ENCODE assay signal across 19 mouse cellular contexts in genomic region chr17:48093286-48093817, GRCm38 (mm10). TPM values are rescaled to one million over a fixed set of nuclear protein-coding genes. Genes with fewer than 3 reads are reported as not detected.
DNase-seq lines count a peak whose midpoint lies in the region; ATAC-seq and TF ChIP-seq lines count a peak whose summit lies in the region.
"Had no signal": no experiment of that assay in that cellular context is flagged by ENCODE, and none has a peak within 500 bp of the region (broad histone marks: within the 10 kb centered on the region; RNA-seq: fewer than 3 reads in every experiment).

No protein-coding gene starts in this region.

- H3K4me3 ChIP-seq in gastrocnemius, adult 2 months, result no peak overlapping the region
- H3K4me3 ChIP-seq in liver, postnatal 0 days (ENCODE audit: low read depth, low read length), result no peak overlapping the region
- H3K4me3 ChIP-seq in liver, embryonic 12.5 days, result no peak overlapping the region
- no peak overlapping the region for H3K4me3 ChIP-seq in CH12.LX (replicated peaks in 1 of 3; ENCODE audit: low read depth in 2 of 3, low read length in 2 of 3, poor library complexity in 1 of 3)
- H3K4me3 ChIP-seq: stomach, embryonic 15.5 days had no signal

- peak; percentile 17; the same call in 1 of the 2 replicates for TF ChIP-seq CTCF in gastrocnemius, adult 2 months (IDR thresholded peaks at IDR 0.05)
- TF ChIP-seq CTCF in liver, postnatal 0 days (IDR thresholded peaks at IDR 0.05; ENCODE audit: low read depth), result peak; percentile 32; the same call in 1 of the 2 replicates
- peak; percentile 5 to 8; a peak in 1 of 4 replicates for TF ChIP-seq CTCF in CH12.LX (conservative IDR thresholded peaks at IDR 0.05 in 1 of 2, IDR thresholded peaks at IDR 0.05 in 1 of 2; ENCODE audit: low read depth in 2 of 2, low read length in 2 of 2)
- peak; percentile 27; the same call in 1 of the 2 replicates for TF ChIP-seq CTCF in brain, embryonic 14.5 days (IDR thresholded peaks at IDR 0.05; ENCODE audit: borderline replicate concordance, extremely low read depth, insufficient read depth, insufficient read length)

- no peak for TF ChIP-seq EP300 in liver, postnatal 0 days (IDR thresholded peaks at IDR 0.05; ENCODE audit: low read depth)
- TF ChIP-seq EP300 in CH12.LX (IDR thresholded peaks at IDR 0.05; ENCODE audit: low read length), result no peak

- DNase-seq in gastrocnemius, adult 2 months, result no peak
- DNase-seq in gastrocnemius, postnatal 10 days, result no peak
- DNase-seq in liver, postnatal 0 days, result no peak
- DNase-seq in CH12.LX (ENCODE audit: extremely low read depth), result no peak
- DNase-seq in brain, embryonic 14.5 days (ENCODE audit: low read depth), result no peak
- DNase-seq in right cerebral cortex, postnatal 10 days (ENCODE audit: low spot score in 2 of 2), result no peak
- DNase-seq in urinary bladder, postnatal 14 days (ENCODE audit: low spot score), result no peak
- DNase-seq: adrenal gland, postnatal 14 days; heart, adult 18-20 months; lung, adult 2 months had no signal

- in situ Hi-C loops in CH12.LX (cut with MboI; ENCODE audit: low pct_ligation_motif_present, low pct_unique_long_range_greater_than_20kb, low sequenced_read_pairs), result loop anchor here (10.0 kb wide), 1 partner anchor 49 kb away; no protein-coding TSS in a partner anchor

- no peak overlapping the region for H3K27ac ChIP-seq in gastrocnemius, adult 2 months
- no peak overlapping the region for H3K27ac ChIP-seq in liver, postnatal 0 days (ENCODE audit: low read depth)
- H3K27ac ChIP-seq in liver, embryonic 12.5 days, result no peak overlapping the region
- no peak overlapping the region for H3K27ac ChIP-seq in CH12.LX (ENCODE audit: insufficient read depth, low read depth)
- H3K27ac ChIP-seq: stomach, embryonic 15.5 days had no signal

- H3K27me3 ChIP-seq in liver, postnatal 0 days (ENCODE audit: insufficient read depth, low read length), result peaks cover 43% of the 10 kb centered on the region
- H3K27me3 ChIP-seq in liver, embryonic 12.5 days (replicated peaks), result peaks cover 63% of the 10 kb centered on the region
- no peaks in the 10 kb centered on the region for H3K27me3 ChIP-seq in CH12.LX (replicated peaks)

- no peak for TF ChIP-seq RAD21 in CH12.LX (IDR thresholded peaks at IDR 0.05; ENCODE audit: low read depth, low read length)

- H3K9me3 ChIP-seq in liver, postnatal 0 days (ENCODE audit: low read length), result peaks cover 5% of the 10 kb centered on the region
- H3K9me3 ChIP-seq in liver, embryonic 12.5 days (replicated peaks), result peaks cover 3% of the 10 kb centered on the region; the same call in 1 of the 2 replicates
- H3K9me3 ChIP-seq in CH12.LX (replicated peaks; ENCODE audit: low read length), result peaks cover 34% of the 10 kb centered on the region
- H3K9me3 ChIP-seq: stomach, embryonic 15.5 days had no signal

- dilution Hi-C loops in CH12.LX (cut with MboI; ENCODE audit: extremely low pct_ligation_motif_present, extremely low pct_unique_long_range_greater_than_20kb, low sequenced_read_pairs), result no loop called here

- no peak overlapping the region for H3K9ac ChIP-seq in liver, postnatal 0 days (replicated peaks)
- H3K9ac ChIP-seq in liver, embryonic 12.5 days, result no peak overlapping the region
- H3K9ac ChIP-seq in CH12.LX (ENCODE audit: insufficient read depth, low read depth), result no peak overlapping the region
- H3K9ac ChIP-seq: stomach, embryonic 15.5 days had no signal

- no peak for ATAC-seq in liver, postnatal 0 days
- ATAC-seq in liver, embryonic 12.5 days, result no peak

- H3K79me2 ChIP-seq in CH12.LX (replicated peaks; ENCODE audit: control insufficient read depth, extremely low read depth, insufficient read depth, poor library complexity, severe bottlenecking), result no peaks in the 10 kb centered on the region

- no peaks in the 10 kb centered on the region for H3K36me3 ChIP-seq in liver, postnatal 0 days (replicated peaks; ENCODE audit: insufficient read depth, low read length)
- H3K36me3 ChIP-seq in liver, embryonic 12.5 days, result no peaks in the 10 kb centered on the region
- no peaks in the 10 kb centered on the region for H3K36me3 ChIP-seq in CH12.LX (replicated peaks in 1 of 2; ENCODE audit: control insufficient read depth in 1 of 2, insufficient read depth in 1 of 2, low read length in 1 of 2)
- H3K36me3 ChIP-seq: stomach, embryonic 15.5 days had no signal

- intact Hi-C loops in gastrocnemius, adult 2 months (cut with DNase I), result no loop called here

- WGBS in liver, postnatal 0 days (ENCODE audit: insufficient replicate concordance), result 67% methylated on average over 5 of the region's 5 CpGs
- WGBS in liver, embryonic 12.5 days (ENCODE audit: insufficient replicate concordance), result 61% methylated on average over 5 of the region's 5 CpGs

- H3K4me2 ChIP-seq in liver, postnatal 0 days (ENCODE audit: low read depth, low read length), result no peak overlapping the region
- no peak overlapping the region for H3K4me2 ChIP-seq in liver, embryonic 12.5 days
- no peak overlapping the region for H3K4me2 ChIP-seq in CH12.LX (ENCODE audit: insufficient read depth, low read depth, poor library complexity, severe bottlenecking)
- H3K4me2 ChIP-seq: stomach, embryonic 15.5 days had no signal

- no peak for TF ChIP-seq POLR2A in CH12.LX (IDR thresholded peaks at IDR 0.05; ENCODE audit: low read depth, low read length)
- no peak for TF ChIP-seq POLR2A in brain, embryonic 14.5 days (IDR thresholded peaks at IDR 0.05; ENCODE audit: borderline replicate concordance, extremely low read depth, insufficient read depth, insufficient read length, poor library complexity, severe bottlenecking)

- H3K4me1 ChIP-seq in liver, postnatal 0 days (ENCODE audit: insufficient read depth), result peaks cover 20% of the 10 kb centered on the region
- H3K4me1 ChIP-seq in liver, embryonic 12.5 days, result peaks cover 13% of the 10 kb centered on the region
- H3K4me1 ChIP-seq in CH12.LX (ENCODE audit: control insufficient read depth in 1 of 2, insufficient read depth in 2 of 2), result peaks cover 2 to 23% of the 10 kb centered on the region in 2 experiments; a peak in 3 of 4 replicates

TF ChIP-seq in CH12.LX, 34 proteins besides CTCF, POLR2A, EP300 and RAD21:
- no peak for TF ChIP-seq JUND (conservative IDR thresholded peaks at IDR 0.05; ENCODE audit: low read depth, low read length)
- no peak for TF ChIP-seq MAX (IDR thresholded peaks at IDR 0.05; ENCODE audit: low read length)
- TF ChIP-seq MAFK (IDR thresholded peaks at IDR 0.05; ENCODE audit: insufficient replicate concordance, low read length), result no peak
- TF ChIP-seq UBTF (IDR thresholded peaks at IDR 0.05; ENCODE audit: low read depth, low read length), result no peak
- TF ChIP-seq NELFE (IDR thresholded peaks at IDR 0.05; ENCODE audit: low read depth, low read length), result no peak
- no peak for TF ChIP-seq GABPA (IDR thresholded peaks at IDR 0.05; ENCODE audit: insufficient replicate concordance, low read depth, low read length)
- no peak for TF ChIP-seq TCF12 (IDR thresholded peaks at IDR 0.05; ENCODE audit: low read depth, low read length)

RNA-seq across cellular contexts. Expression of gene 1700067P10Rik, which starts 4.2 kb away (rescaled TPM):
- not detected for total RNA-seq in gastrocnemius, adult 2 months (2021)
- not detected for total RNA-seq in gastrocnemius, postnatal 10 days (2021)
- not detected in 2 replicates for polyA plus RNA-seq in liver, postnatal 0 days (2015; fragmentation: Nextera tagmentation; extraction: Ambion mirVana)
- polyA plus RNA-seq in liver, embryonic 12.5 days (2016; fragmentation: Nextera tagmentation; extraction: Ambion mirVana), result not detected in 2 replicates
- not detected in 2 replicates for total RNA-seq in CH12.LX (2012; rRNA removed)
- not detected in 2 replicates for total RNA-seq in CH12.LX (2014; rRNA removed)
- polyA plus RNA-seq in CH12.LX (2012; ENCODE audit: insufficient read length, low read depth), result not detected in 2 replicates
- polyA plus RNA-seq in brain, embryonic 14.5 days (2012; rRNA removed), result not detected in 2 replicates
- total RNA-seq: adrenal gland, postnatal 14 days; heart, adult 18-20 months; heart, postnatal 25 days; left cerebral cortex, postnatal 14 days; megakaryocyte-erythroid progenitor cell, adult 5-6 weeks had no signal
- polyA plus RNA-seq: C2C12; intestine, embryonic 14.5 days; large intestine, adult 2 months; lung, adult 2 months; stomach, embryonic 15.5 days had no signal

RNA-seq across cellular contexts. Expression of gene 9830107B12Rik, which starts 52.7 kb away (rescaled TPM):
- total RNA-seq in gastrocnemius, adult 2 months (2021), result under 1 TPM in 1 of 2 experiments, not detected in 1; 0.13 TPM
- not detected for total RNA-seq in gastrocnemius, postnatal 10 days (2021)
- polyA plus RNA-seq in liver, postnatal 0 days (2015; fragmentation: Nextera tagmentation; extraction: Ambion mirVana), result 1.1 and 1.4 TPM in 2 replicates
- polyA plus RNA-seq in liver, embryonic 12.5 days (2016; fragmentation: Nextera tagmentation; extraction: Ambion mirVana), result 0.11 TPM in 1 of 2 replicates, not detected in the other
- total RNA-seq in CH12.LX (2012; rRNA removed) (not detected in 2 replicates), CH12.LX (2014; rRNA removed) (not detected in 2 replicates)
- not detected in 2 replicates for polyA plus RNA-seq in CH12.LX (2012; ENCODE audit: insufficient read length, low read depth)
- not detected in 2 replicates for polyA plus RNA-seq in brain, embryonic 14.5 days (2012; rRNA removed)
- total RNA-seq: adrenal gland, postnatal 14 days; heart, adult 18-20 months; heart, postnatal 25 days; left cerebral cortex, postnatal 14 days; megakaryocyte-erythroid progenitor cell, adult 5-6 weeks had no signal
- polyA plus RNA-seq: C2C12; cortical plate, adult 2 months; intestine, embryonic 14.5 days had no signal

RNA-seq across cellular contexts. Expression of gene 1700122O11Rik, which starts 55.3 kb away (rescaled TPM):
- not detected for total RNA-seq in gastrocnemius, adult 2 months (2021)
- not detected for total RNA-seq in gastrocnemius, postnatal 10 days (2021)
- polyA plus RNA-seq in liver, postnatal 0 days (2015; fragmentation: Nextera tagmentation; extraction: Ambion mirVana), result not detected in 2 replicates
- not detected in 2 replicates for polyA plus RNA-seq in liver, embryonic 12.5 days (2016; fragmentation: Nextera tagmentation; extraction: Ambion mirVana)
- total RNA-seq in CH12.LX (2012; rRNA removed) (not detected in 2 replicates), CH12.LX (2014; rRNA removed) (not detected in 2 replicates)
- not detected in 2 replicates for polyA plus RNA-seq in CH12.LX (2012; ENCODE audit: insufficient read length, low read depth)
- polyA plus RNA-seq in brain, embryonic 14.5 days (2012; rRNA removed), result not detected in 2 replicates
- total RNA-seq: adrenal gland, postnatal 14 days; heart, adult 18-20 months; heart, postnatal 25 days; left cerebral cortex, postnatal 14 days; megakaryocyte-erythroid progenitor cell, adult 5-6 weeks had no signal
- polyA plus RNA-seq: C2C12; cortical plate, adult 2 months; intestine, embryonic 14.5 days; large intestine, adult 2 months; lung, adult 2 months; stomach, embryonic 15.5 days had no signal
